Mouse (Mus musculus): ENCODE data around the gene D730048I06Rik. TPM values are rescaled to one million over a fixed set of nuclear protein-coding genes. Genes with fewer than 3 reads are reported as not detected.
"Not testable (repeated sequence)": the region's sequence is repeated elsewhere in the genome, so short reads cannot be mapped to it uniquely, and the experiment has no call there.

Gene D730048I06Rik
- total RNA-seq (2021): not detected
- long read RNA-seq, experiment 1: 0 reads
- long read RNA-seq, experiment 2: 0 reads

DNA sequence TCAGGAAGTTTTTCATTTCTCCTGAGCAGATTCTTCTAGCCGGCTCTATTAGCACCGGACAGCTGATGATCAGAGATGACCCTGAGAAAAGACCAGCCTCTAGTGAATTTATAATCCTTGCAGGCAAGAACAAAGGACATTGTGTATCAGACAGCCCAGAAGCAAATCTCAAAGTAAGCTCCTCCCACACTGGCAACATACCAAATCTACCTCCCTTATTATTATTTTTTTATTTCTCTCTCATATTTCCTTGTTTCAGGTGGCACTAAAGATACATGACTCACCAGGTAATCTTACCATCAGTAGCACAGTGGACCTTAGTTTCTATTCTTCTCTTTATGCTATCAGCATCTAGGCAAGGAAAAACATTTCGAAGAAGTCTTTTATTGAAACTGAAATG, at the start of gene D730048I06Rik, which contains the start of gene Gm27235:
Gene D730048I06Rik (minus strand): TSS at position 112 of the 400 bp plus-strand sequence.
Gene Gm27235 (minus strand): TSS at position 101 of the 400 bp plus-strand sequence.
- no peak for DNase-seq

DNA sequence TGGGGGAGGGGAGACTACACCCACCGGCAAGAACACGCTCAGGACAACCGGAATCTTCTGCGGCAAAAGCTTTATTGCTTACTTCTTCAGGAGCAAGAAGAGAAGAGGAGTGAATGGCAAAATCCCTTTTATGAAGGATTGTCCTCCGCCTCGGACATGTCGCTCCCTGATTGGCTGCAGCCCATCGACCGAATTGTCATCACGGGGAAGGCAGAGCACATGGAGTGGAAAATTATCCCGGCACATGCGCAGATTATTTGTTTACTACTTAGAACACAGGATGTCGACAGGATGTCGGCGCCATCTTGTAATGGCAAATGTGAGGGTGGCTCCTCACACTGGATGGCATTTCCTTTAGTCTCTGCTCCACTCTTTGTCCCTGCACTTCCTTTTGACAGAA, 28.0 kb upstream of the D730048I06Rik start:
- DNase-seq: not testable (repeated sequence)

DNA sequence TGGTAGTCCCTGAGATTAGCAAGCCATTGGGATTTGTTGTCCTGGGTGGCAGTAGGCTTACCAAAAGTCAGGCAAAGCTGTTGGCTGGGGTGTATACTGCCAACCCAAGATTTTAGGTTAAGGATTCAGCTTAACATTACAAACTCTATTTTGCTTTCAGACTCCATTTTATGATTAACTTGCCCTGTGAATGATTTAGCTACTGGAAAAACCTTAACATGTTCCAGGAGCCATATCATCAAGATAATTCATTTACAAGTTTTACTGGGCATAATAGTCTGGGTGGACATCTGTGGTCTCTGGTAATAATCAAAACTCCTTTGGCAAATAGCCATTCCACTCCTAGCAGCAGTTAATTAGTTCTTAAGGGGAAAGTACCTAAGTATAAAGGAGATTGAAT, 8.2 kb upstream of the D730048I06Rik start:
- DNase-seq: no peak

DNA sequence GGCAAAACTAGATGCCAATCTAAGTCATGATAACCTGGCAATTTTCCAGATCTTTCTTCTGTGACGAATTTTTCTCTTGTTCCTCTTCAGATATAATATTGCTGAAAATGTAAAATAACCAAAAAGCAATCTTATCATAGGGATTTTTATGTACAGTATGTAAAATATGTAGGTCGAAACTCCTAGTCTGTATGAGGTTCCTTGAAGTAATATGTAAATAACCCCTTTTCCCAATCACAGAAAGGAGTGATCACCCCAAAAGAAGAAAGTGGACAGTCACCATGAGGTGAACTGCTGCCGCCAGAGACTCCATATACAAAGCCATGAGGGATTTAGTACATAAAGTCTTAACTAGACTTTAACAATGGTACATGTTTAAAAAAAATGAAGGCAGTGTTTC, 11.9 kb downstream of the D730048I06Rik start, which contains the start of gene Gm17727:
Gene Gm17727 (minus strand): TSS at position 101 of the 400 bp plus-strand sequence.
- DNase-seq: no peak

DNA sequence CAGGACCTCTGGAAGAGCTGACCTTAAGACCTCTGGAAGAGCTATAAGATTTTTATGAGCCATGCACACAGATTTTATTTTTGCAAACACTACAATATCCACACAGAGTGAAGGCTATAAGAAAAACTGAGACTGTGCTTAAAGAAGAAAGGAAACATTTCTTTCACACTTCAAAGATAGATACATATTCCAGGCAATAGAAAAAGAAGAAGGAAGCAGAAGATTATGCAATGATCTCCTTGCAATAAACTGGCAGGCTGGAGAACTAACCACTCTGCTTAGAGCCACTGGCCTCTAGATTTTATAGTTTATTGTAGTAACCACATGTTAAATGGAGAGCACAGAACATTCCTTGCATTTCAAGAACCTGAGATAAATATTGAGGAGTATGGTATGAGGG, 33.1 kb downstream of the D730048I06Rik start:
- no peak for DNase-seq

DNA sequence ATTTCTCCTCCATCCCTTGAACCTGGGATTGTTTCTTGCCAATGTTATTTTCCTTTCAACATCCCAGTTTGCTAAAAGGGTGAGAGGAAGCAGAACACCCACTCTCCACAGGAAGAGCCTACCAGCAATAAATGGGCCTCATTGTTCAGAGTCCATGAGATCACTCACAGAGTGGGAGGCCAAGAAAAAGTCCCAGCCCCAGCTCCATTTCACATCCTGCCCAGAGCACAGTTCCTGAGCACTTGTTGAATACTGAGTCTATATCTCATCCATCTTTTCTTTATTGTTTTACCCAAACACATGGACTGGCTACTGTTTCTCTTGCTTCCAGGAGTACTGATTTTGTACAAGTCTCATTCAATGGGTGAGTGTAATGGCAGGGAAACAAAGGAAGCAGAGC, 49.2 kb downstream of the D730048I06Rik start, which contains the start of gene Gm17677:
Gene Gm17677 (plus strand): TSS at position 301 of the 400 bp plus-strand sequence.
- no peak for DNase-seq

Other genes starting within 250 kb of the D730048I06Rik start
- under 1 TPM; 0.05 to 0.09 TPM for gene Ddx25, start 231.6 kb downstream of the D730048I06Rik start, total RNA-seq (2021)
- gene Pus3, start 231.5 kb downstream of the D730048I06Rik start, total RNA-seq (2021): 10 to 100 TPM; 10.6 to 11.9 TPM
- under 1 TPM; 0.23 to 0.52 TPM for gene Pate2, start 219.8 kb downstream of the D730048I06Rik start, total RNA-seq (2021)
- 1 to 10 TPM; 1.4 to 2.3 TPM for gene Hyls1, start 219.7 kb downstream of the D730048I06Rik start, total RNA-seq (2021)
- gene Pate4, start 178.2 kb downstream of the D730048I06Rik start, total RNA-seq (2021): not detected
- gene Pate3, start 141.9 kb downstream of the D730048I06Rik start, total RNA-seq (2021): not detected
- gene Pate1, start 102.7 kb downstream of the D730048I06Rik start, total RNA-seq (2021): not detected
- not detected for gene Gm17677, start 49.1 kb downstream of the D730048I06Rik start, total RNA-seq (2021)
- gene Gm17727, start 12.0 kb downstream of the D730048I06Rik start, total RNA-seq (2021): not detected
- gene Gm27235, start within 50 bp of the D730048I06Rik start, total RNA-seq (2021): not detected
- gene 9230110F15Rik, start 54.0 kb upstream of the D730048I06Rik start, total RNA-seq (2021): not detected
- gene 9230113P08Rik, start 118.3 kb upstream of the D730048I06Rik start, total RNA-seq (2021): not detected

Data from gastrocnemius, postnatal 10 days (tissue).